Mouse (Mus musculus): ENCODE measurements around the gene Zhx3.

GRCm38 (mm10) chr2:160740521-160741156, 132.2 kb downstream of the Zhx3 start:
- no peak for TF ChIP-seq ZC3H11A (IDR thresholded peaks at IDR 0.05; ENCODE audit: borderline replicate concordance, low read depth, low read length)
- TF ChIP-seq ZNF384 (IDR thresholded peaks at IDR 0.05; ENCODE audit: low read depth, low read length), result no peak
- TF ChIP-seq CHD2 (IDR thresholded peaks at IDR 0.05; ENCODE audit: low read depth, low read length), result no peak
- TF ChIP-seq MAFK (IDR thresholded peaks at IDR 0.05; ENCODE audit: insufficient read depth, low read depth, low read length), result no peak
- no peak for TF ChIP-seq HCFC1 (IDR thresholded peaks at IDR 0.05; ENCODE audit: borderline replicate concordance, insufficient read depth, low read length)
